Comparison of ENCODE assay signal across 11 mouse cellular contexts in genomic region chr10:67226543-67226942, GRCm38 (mm10). TPM values are rescaled to one million over a fixed set of nuclear protein-coding genes. Genes with fewer than 3 reads are reported as not detected.
A peak's percentile ranks its signal among the peaks of the same experiment; 100 is the strongest.
DNase-seq lines count a peak whose midpoint lies in the region; ATAC-seq and TF ChIP-seq lines count a peak whose summit lies in the region.
"Had no signal": no experiment of that assay in that cellular context is flagged by ENCODE, and none has a peak within 500 bp of the region (broad histone marks: within the 10 kb centered on the region; RNA-seq: fewer than 3 reads in every experiment).

No protein-coding gene starts in this region.

- H3K36me3 ChIP-seq in heart, embryonic 13.5 days: peaks cover 70% of the 10 kb centered on the region
- peaks cover 54% of the 10 kb centered on the region for H3K36me3 ChIP-seq in limb, embryonic 14.5 days (ENCODE audit: control insufficient read depth, insufficient read depth, low read length)
- H3K36me3 ChIP-seq in limb, embryonic 10.5 days: peaks cover 80% of the 10 kb centered on the region
- peaks cover 61% of the 10 kb centered on the region for H3K36me3 ChIP-seq in heart, postnatal 0 days (replicated peaks; ENCODE audit: control insufficient read depth, insufficient read depth, low read length)

- TF ChIP-seq POLR2A in cerebellum, adult 2 months (IDR thresholded peaks at IDR 0.05; ENCODE audit: borderline replicate concordance, insufficient read depth, low read length): no peak
- no peak for TF ChIP-seq POLR2A in limb, embryonic 14.5 days (IDR thresholded peaks at IDR 0.05; ENCODE audit: borderline replicate concordance, extremely low read depth, insufficient read depth, insufficient read length)

- no peak for TF ChIP-seq EP300 in heart, postnatal 0 days (IDR thresholded peaks at IDR 0.05; ENCODE audit: low read depth)

- WGBS in cerebellum, adult 2 months: 25% methylated on average over 14 of the region's 14 CpGs
- 76% methylated on average over 14 of the region's 14 CpGs for WGBS in heart, embryonic 13.5 days
- 83% methylated on average over 14 of the region's 14 CpGs for WGBS in limb, embryonic 14.5 days
- 91% methylated on average over 14 of the region's 14 CpGs for WGBS in limb, embryonic 10.5 days
- WGBS in heart, postnatal 0 days: 64% methylated on average over 14 of the region's 14 CpGs

- H3K4me2 ChIP-seq in heart, embryonic 13.5 days: no peak overlapping the region
- H3K4me2 ChIP-seq in limb, embryonic 14.5 days (replicated peaks; ENCODE audit: low read depth, low read length, severe bottlenecking): no peak overlapping the region
- H3K4me2 ChIP-seq in heart, postnatal 0 days (ENCODE audit: low read depth, low read length): no peak overlapping the region
- H3K4me2 ChIP-seq: midbrain, embryonic 11.5 days; neural tube, embryonic 12.5 days had no signal

- no peaks in the 10 kb centered on the region for H3K9me3 ChIP-seq in heart, embryonic 13.5 days
- no peaks in the 10 kb centered on the region for H3K9me3 ChIP-seq in limb, embryonic 14.5 days (ENCODE audit: control insufficient read depth, low read length)
- no peaks in the 10 kb centered on the region for H3K9me3 ChIP-seq in limb, embryonic 10.5 days (replicated peaks)
- no peaks in the 10 kb centered on the region for H3K9me3 ChIP-seq in heart, postnatal 0 days (replicated peaks; ENCODE audit: control insufficient read depth, low read length)
- H3K9me3 ChIP-seq: neural tube, embryonic 12.5 days had no signal

- peak overlapping the region; percentile 23; the same call in 1 of the 2 replicates for H3K27ac ChIP-seq in cerebellum, adult 2 months (ENCODE audit: insufficient read depth, low read length)
- H3K27ac ChIP-seq in heart, embryonic 13.5 days (replicated peaks): peak overlapping the region; percentile 80
- peak overlapping the region; percentile 61 for H3K27ac ChIP-seq in limb, embryonic 14.5 days (replicated peaks; ENCODE audit: low read depth, low read length)
- H3K27ac ChIP-seq in limb, embryonic 10.5 days: no peak overlapping the region
- H3K27ac ChIP-seq in heart, postnatal 0 days (ENCODE audit: low read depth): peak overlapping the region; percentile 70
- H3K27ac ChIP-seq: neural tube, embryonic 12.5 days had no signal

- ATAC-seq in heart, embryonic 13.5 days (ENCODE audit: extremely low read depth, insufficient number of reproducible peaks, low FRiP score, low TSS enrichment): no peak
- ATAC-seq in limb, embryonic 14.5 days (ENCODE audit: low FRiP score, low read depth): no peak
- no peak for ATAC-seq in heart, postnatal 0 days (ENCODE audit: insufficient read depth, low read depth)

- H3K27me3 ChIP-seq in cerebellum, adult 2 months (ENCODE audit: control insufficient read depth, insufficient read depth, low read length): no peaks in the 10 kb centered on the region
- H3K27me3 ChIP-seq in heart, embryonic 13.5 days (replicated peaks): no peaks in the 10 kb centered on the region
- no peaks in the 10 kb centered on the region for H3K27me3 ChIP-seq in limb, embryonic 14.5 days (ENCODE audit: control insufficient read depth, insufficient read depth, low read length)
- no peaks in the 10 kb centered on the region for H3K27me3 ChIP-seq in limb, embryonic 10.5 days (ENCODE audit: low read depth, poor library complexity, severe bottlenecking)
- no peaks in the 10 kb centered on the region for H3K27me3 ChIP-seq in heart, postnatal 0 days (ENCODE audit: control insufficient read depth, insufficient read depth, low read length)
- H3K27me3 ChIP-seq: neural tube, embryonic 12.5 days had no signal

- TF ChIP-seq CTCF in cerebellum, adult 2 months (IDR thresholded peaks at IDR 0.05; ENCODE audit: borderline replicate concordance, insufficient read depth, low read depth, low read length): no peak
- no peak for TF ChIP-seq CTCF in heart, postnatal 0 days (IDR thresholded peaks at IDR 0.05; ENCODE audit: low read depth)

- no peak for DNase-seq in cerebellum, adult 2 months
- DNase-seq in cerebellum, adult 9-10 months: no peak
- no peak for DNase-seq in heart, adult 8-10 months (ENCODE audit: low spot score)
- DNase-seq in limb, embryonic 14.5 days (ENCODE audit: low spot score): no peak
- DNase-seq in limb, embryonic 10.5 days (ENCODE audit: low spot score): no peak
- DNase-seq in heart, postnatal 0 days (ENCODE audit: low spot score): no peak
- DNase-seq in urinary bladder, postnatal 4 days (ENCODE audit: low spot score in 2 of 2): no peak
- DNase-seq: thymus, postnatal 14 days had no signal

- H3K9ac ChIP-seq in heart, embryonic 13.5 days: no peak overlapping the region
- no peak overlapping the region for H3K9ac ChIP-seq in limb, embryonic 14.5 days (ENCODE audit: low read depth, low read length, severe bottlenecking)
- no peak overlapping the region for H3K9ac ChIP-seq in heart, postnatal 0 days (replicated peaks; ENCODE audit: low read depth, low read length)
- H3K9ac ChIP-seq: neural tube, embryonic 12.5 days had no signal

- peaks cover 3% of the 10 kb centered on the region; the same call in 1 of the 2 replicates for H3K4me1 ChIP-seq in cerebellum, adult 2 months (ENCODE audit: control insufficient read depth, insufficient read depth, low read length)
- H3K4me1 ChIP-seq in heart, embryonic 13.5 days: peaks cover 54% of the 10 kb centered on the region
- peaks cover 5% of the 10 kb centered on the region; the same call in 1 of the 2 replicates for H3K4me1 ChIP-seq in limb, embryonic 14.5 days (ENCODE audit: control insufficient read depth, insufficient read depth, low read length)
- no peaks in the 10 kb centered on the region for H3K4me1 ChIP-seq in limb, embryonic 10.5 days
- H3K4me1 ChIP-seq in heart, postnatal 0 days (ENCODE audit: control insufficient read depth, insufficient read depth): peaks cover 11% of the 10 kb centered on the region; the same call in 1 of the 2 replicates
- H3K4me1 ChIP-seq: neural tube, embryonic 12.5 days had no signal

- no peak overlapping the region for H3K4me3 ChIP-seq in cerebellum, adult 2 months (replicated peaks; ENCODE audit: insufficient read depth, low read depth, low read length)
- no peak overlapping the region for H3K4me3 ChIP-seq in heart, embryonic 13.5 days
- no peak overlapping the region for H3K4me3 ChIP-seq in limb, embryonic 14.5 days (replicated peaks; ENCODE audit: low read length)
- no peak overlapping the region for H3K4me3 ChIP-seq in limb, embryonic 10.5 days
- H3K4me3 ChIP-seq in heart, postnatal 0 days (ENCODE audit: low read depth, low read length): no peak overlapping the region
- H3K4me3 ChIP-seq: neural tube, embryonic 12.5 days had no signal

RNA-seq across cellular contexts. Expression of gene Nrbf2, which starts 58.6 kb away (rescaled TPM):
- 21.3 and 22.4 TPM in 2 replicates for polyA plus RNA-seq in cerebellum, adult 2 months (2012; rRNA removed)
- 27.9 and 30.6 TPM in 2 replicates for polyA plus RNA-seq in heart, embryonic 13.5 days (2015; fragmentation: Nextera tagmentation; extraction: Ambion mirVana)
- total RNA-seq in heart, adult 8-10 months (2022): 1 to 10 TPM; 6.8 to 9.4 (median 7.0) TPM
- 12.5 and 16.8 TPM in 2 replicates for polyA plus RNA-seq in limb, embryonic 14.5 days (2012; rRNA removed)
- polyA plus RNA-seq in limb, embryonic 14.5 days (2014; fragmentation: Nextera tagmentation; extraction: Ambion mirVana): 38.7 and 41.4 TPM in 2 replicates
- 38.8 and 42.4 TPM in 2 replicates for polyA plus RNA-seq in limb, embryonic 10.5 days (2016; fragmentation: Nextera tagmentation; extraction: Ambion mirVana)
- 11.8 and 12.5 TPM in 2 replicates for total RNA-seq in heart, postnatal 0 days (2014; rRNA removed; ENCODE audit: low replicate concordance)
- 24.3 and 27.4 TPM in 2 replicates for polyA plus RNA-seq in heart, postnatal 0 days (2015; fragmentation: Nextera tagmentation; extraction: Ambion mirVana)
